ENCODE assay signal across 12 mouse cellular contexts in genomic region chr12:85992838-85993234, GRCm38 (mm10).
"Had no signal": no experiment of that assay in that cellular context is flagged by ENCODE, and none has a peak within 500 bp of the region (broad histone marks: within the 10 kb centered on the region; RNA-seq: fewer than 3 reads in every experiment).

No protein-coding gene starts in this region.

- H3K4me3 ChIP-seq: layer of hippocampus, adult 2 months; limb, embryonic 12.5 days; liver, embryonic 13.5 days; lung, embryonic 15.5 days; midbrain, embryonic 13.5 days; neural tube, embryonic 12.5 days had no signal

- DNase-seq: kidney, postnatal 10 days; kidney, postnatal 4 days; liver; liver, embryonic 13.5 days; liver, postnatal 0 days; thymus, adult 18-20 months; thymus, postnatal 14 days had no signal

- H3K4me1 ChIP-seq: liver, embryonic 13.5 days; neural tube, embryonic 12.5 days had no signal

- H3K27ac ChIP-seq: limb, embryonic 12.5 days; liver, embryonic 13.5 days; lung, embryonic 15.5 days; midbrain, embryonic 13.5 days; neural tube, embryonic 12.5 days had no signal

- H3K9ac ChIP-seq: limb, embryonic 12.5 days; liver, embryonic 13.5 days; liver, postnatal 0 days; lung, embryonic 15.5 days; midbrain, embryonic 13.5 days; neural tube, embryonic 12.5 days had no signal

- H3K4me2 ChIP-seq: limb, embryonic 12.5 days; liver, embryonic 13.5 days; lung, embryonic 15.5 days; midbrain, embryonic 13.5 days; neural tube, embryonic 12.5 days had no signal

- ATAC-seq: midbrain, embryonic 13.5 days had no signal

- H3K9me3 ChIP-seq: limb, embryonic 12.5 days; liver, embryonic 13.5 days; lung, embryonic 15.5 days; midbrain, embryonic 13.5 days; neural tube, embryonic 12.5 days had no signal

- H3K27me3 ChIP-seq: limb, embryonic 12.5 days; liver, embryonic 13.5 days; lung, embryonic 15.5 days; midbrain, embryonic 13.5 days; neural tube, embryonic 12.5 days had no signal

- H3K36me3 ChIP-seq: neural tube, embryonic 12.5 days had no signal
